Mouse (Mus musculus): ENCODE results near the gene Gng11.

DNA sequence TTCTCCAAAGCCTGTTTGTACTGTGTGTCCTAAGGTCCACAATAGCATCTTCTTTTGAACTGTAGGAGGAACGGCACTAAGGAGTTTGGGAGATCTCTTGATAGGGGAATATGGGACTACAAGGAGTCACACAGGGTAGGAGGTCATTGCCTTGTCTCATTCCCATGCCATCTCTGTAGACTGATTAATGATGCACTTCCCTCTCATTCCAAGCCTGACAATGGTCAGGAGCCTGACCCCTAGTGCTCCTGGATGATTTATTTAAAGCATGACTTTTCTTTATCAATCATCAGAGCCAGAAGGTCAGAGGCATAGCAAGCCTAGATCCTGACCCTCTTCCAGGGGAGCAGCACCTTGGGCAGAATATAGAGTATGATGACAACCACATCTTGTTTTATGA is 18.9 kb downstream of the Gng11 start:
- no peak for TF ChIP-seq CTCF (IDR thresholded peaks at IDR 0.05; ENCODE audit: borderline replicate concordance, insufficient read depth, low read length)
- TF ChIP-seq POLR2A (IDR thresholded peaks at IDR 0.05; ENCODE audit: low read depth, low read length): no peak

Data from embryonic fibroblast, embryonic 13.5 days (primary cell).